Mouse (Mus musculus) megakaryocyte progenitor cell, adult 5-6 weeks (primary cell): Measurements from ENCODE around the gene Abcb8. TPM values are rescaled to one million over a fixed set of nuclear protein-coding genes. Genes with fewer than 3 reads are reported as not detected.

ENCODE experiments used
- ATAC-seq: replicated peaks from 2 replicates; pipeline ENCODE4 v1.8.0; 2016; ENCODE audit warnings: mild to moderate bottlenecking, moderate TSS enrichment, inconsistent platforms; ENCODE audit not compliant: poor library complexity
- total RNA-seq, 2 experiments: library from RNA; stranded (forward) in 1 of 2; stranded (reverse) in 1 of 2; fragments of 157-497, 149-512 nt in 1 of 2; fragments of 200-1000 nt in 1 of 2; gene quantifications; 2 replicates each; pipeline versions ENCODE4 v1.2.3 to v1.2.4; 2015 to 2017

Gene Abcb8
- total RNA-seq (2015) (23.5 and 30.9 TPM in 2 replicates), total RNA-seq (2017) (12.2 and 18.1 TPM in 2 replicates)

- ATAC-seq, result peak; percentile 63
Measured at GRCm38 (mm10) chr5:24393392-24393997, at the start of gene Abcb8. Gene Abcb8 (plus strand): TSS chr5:24393663.

- ATAC-seq, result peak; percentile 65
Measured at GRCm38 (mm10) chr5:24343977-24344436, 49.5 kb upstream of the Abcb8 start.

DNA sequence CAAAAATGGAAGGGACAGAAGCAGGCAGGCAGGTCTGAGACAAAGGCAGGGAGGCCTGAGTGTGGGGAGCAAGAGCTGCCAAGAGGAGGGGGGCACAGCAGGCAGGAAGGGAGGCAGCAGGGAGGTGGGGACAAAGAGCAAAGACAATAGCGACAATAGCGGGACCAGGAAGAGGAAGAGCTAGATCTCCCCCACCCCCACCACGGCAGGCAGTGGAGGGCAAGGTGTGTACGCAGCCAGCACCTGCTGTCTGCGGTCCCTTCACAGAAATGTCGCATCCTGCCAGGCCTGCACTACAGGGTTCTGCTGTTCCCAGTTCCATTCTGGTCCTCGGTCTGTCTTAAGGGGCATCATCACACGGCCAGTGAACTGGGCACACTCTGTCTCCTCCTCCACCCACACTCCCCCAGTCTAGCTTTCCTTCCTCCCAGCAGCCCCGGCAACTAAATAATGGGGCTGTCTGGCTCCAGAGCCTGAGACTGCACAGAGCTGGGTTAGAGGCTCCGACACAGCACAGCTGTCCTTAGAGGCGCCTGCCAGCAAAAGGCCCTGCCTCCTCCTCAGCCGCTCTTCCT lies 48.9 kb upstream of the Abcb8 start:
- ATAC-seq, result peak; percentile 9; the same call in 1 of the 2 replicates

GRCm38 (mm10) chr5:24346313-24346712 lies 47.1 kb upstream of the Abcb8 start:
- ATAC-seq, result peak; percentile 27; the same call in 1 of the 2 replicates

DNA sequence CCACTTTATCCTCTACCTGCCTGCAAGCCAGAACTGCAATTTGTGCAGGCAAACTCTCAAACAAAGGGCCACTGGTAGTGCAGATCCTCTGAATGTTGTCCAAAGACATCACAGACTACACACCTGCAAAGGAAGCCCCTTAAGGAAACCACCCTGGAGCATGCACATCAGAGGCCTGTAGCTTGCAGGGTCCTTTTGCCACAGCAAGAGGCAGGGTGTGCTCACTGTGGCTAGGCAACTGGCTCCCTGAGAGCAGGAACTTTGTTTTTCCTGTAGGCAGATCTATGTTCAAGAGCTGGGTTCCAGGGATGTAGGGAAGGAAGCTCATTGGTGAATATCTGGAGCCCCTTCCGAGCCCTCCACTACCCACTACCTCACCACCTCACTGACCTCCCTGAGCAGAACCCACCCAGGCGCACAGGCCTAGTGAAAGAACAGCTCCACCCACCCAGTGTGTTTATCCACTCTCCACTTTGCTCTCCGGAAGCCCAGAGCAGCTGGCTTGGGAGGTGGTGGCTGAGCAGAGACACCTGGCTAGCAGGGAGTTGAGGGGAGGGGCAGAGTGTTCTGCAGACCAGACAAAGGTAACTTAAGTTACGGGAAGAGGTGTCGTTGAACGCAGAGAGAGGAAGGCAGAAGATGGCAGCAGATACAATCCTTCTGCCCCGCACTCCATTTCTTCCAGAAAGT lies 46.1 kb upstream of the Abcb8 start:
- no peak for ATAC-seq

DNA sequence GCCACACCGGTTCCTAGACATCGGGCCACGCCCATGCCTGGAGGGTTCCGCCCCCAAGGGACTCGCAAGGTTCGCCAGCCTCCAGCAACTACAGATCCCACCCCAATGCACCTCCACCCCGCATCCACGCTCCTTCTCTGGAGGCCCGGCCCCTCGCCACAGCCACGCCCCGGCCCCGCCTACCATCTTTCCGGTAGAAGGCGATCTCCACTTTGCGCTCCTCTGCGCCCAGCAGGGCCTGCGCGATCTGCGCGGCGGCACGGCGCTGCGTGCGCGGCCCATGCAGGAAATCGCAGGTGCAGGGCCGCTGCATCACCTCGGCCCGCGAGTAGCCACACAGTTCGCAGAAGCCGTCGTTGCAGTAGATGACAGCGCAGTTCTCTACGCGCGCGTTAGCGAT lies 45.3 kb upstream of the Abcb8 start:
- peak; percentile 69 for ATAC-seq

- no peak for ATAC-seq
Measured at GRCm38 (mm10) chr5:24348546-24348945, 44.9 kb upstream of the Abcb8 start.

DNA sequence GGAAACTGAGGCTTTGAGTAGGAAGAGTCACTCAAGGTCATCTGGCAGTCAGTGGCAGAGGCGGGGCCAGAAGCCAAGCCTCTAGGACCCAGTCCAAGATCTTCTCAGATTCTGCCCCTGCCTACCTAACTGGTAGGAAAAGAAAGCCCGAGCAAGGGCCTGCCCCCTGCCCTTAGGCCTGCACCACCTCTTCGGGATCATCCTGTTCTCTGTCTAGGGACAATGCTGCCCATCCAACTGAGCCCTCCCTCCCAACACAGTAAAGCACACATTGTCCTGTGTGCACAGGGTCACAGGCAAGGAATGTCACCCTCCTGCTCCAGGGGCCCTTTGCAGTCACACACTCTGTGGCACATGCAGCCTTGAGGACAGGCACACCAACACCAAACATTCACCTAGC lies 43.4 kb upstream of the Abcb8 start:
- ATAC-seq, result no peak

- ATAC-seq, result no peak
Measured at GRCm38 (mm10) chr5:24350531-24351250, 42.8 kb upstream of the Abcb8 start.

GRCm38 (mm10) chr5:24351278-24351677 lies 42.2 kb upstream of the Abcb8 start, which contains the start of gene Kcnh2:
Gene Kcnh2 (minus strand): TSS chr5:24351604.
- ATAC-seq, result no peak

GRCm38 (mm10) chr5:24351701-24352171 lies 41.7 kb upstream of the Abcb8 start:
- ATAC-seq, result peak; percentile 59

- no peak for ATAC-seq
Measured at GRCm38 (mm10) chr5:24352251-24352859, 41.1 kb upstream of the Abcb8 start.

DNA sequence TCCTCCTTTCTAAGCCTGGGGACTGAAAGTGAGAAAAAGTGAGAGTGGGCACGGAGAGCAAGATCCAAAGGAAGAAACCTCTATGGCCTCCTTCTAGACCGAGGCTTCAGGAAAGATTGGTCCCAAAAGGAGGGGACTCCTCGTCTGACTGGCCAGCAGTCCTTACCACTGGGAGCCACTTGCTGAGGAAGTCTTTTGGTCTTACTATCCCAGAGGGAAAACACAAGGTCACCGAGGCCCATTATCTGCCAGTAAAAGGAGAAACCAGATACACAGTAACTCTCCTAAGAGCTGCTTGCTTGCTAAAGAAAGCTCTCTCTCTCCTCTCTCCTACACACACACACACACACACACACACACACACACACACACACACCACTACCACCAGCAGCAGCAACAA lies 40.1 kb upstream of the Abcb8 start:
- ATAC-seq, result no peak

GRCm38 (mm10) chr5:24356764-24357163 lies 36.7 kb upstream of the Abcb8 start:
- no peak for ATAC-seq

- peak; percentile 95 for ATAC-seq
Measured at GRCm38 (mm10) chr5:24357461-24357860, 36.0 kb upstream of the Abcb8 start.

GRCm38 (mm10) chr5:24360792-24361454 lies 32.5 kb upstream of the Abcb8 start:
- ATAC-seq, result peak; percentile 87

GRCm38 (mm10) chr5:24363467-24363866 lies 30.0 kb upstream of the Abcb8 start:
- ATAC-seq, result no peak

DNA sequence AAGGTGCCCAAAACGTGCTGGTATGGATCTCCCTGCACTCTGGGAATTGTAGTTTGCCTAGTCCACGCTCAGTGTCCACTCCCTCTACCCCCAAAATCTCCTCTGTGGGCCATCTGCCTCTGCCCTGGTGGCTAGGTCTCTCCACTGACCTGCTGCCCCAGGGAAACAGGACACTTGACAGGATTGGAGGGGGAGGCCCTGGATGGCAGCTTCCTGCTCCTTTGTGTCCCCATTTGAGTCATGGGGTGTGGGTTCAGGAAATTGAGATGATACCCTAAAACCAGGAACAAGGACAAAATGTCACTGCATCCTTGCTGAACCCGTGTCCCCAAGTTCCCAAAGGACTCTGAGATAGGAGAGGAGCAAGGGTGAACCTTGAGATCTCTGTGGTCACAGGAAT lies 29.4 kb upstream of the Abcb8 start:
- no peak for ATAC-seq

GRCm38 (mm10) chr5:24364508-24364907 lies 29.0 kb upstream of the Abcb8 start, which contains the start of gene Nos3:
Gene Nos3 (plus strand): TSS chr5:24364810.
- ATAC-seq, result no peak

DNA sequence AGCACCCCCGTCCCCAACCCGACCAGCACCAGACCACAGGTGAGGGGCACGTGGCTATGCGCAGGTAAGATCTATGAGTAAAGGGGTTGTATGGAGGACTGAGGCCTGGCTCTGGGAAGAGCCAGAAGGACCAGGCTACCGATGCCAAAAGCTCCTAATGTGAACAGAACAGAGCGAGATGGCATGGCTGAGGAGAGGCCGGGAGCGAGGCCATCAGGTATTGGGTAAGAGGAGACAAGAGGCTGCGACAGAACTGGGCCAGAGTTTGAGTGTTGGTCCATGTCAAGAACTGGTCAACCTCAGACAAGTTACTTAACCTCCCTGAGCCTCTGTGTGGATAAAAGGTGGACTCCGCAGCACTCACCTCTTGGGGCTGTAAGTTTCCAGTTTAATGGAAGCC lies 28.5 kb upstream of the Abcb8 start:
- no peak for ATAC-seq
